Mouse (Mus musculus) thymus, adult 2 months (tissue): ENCODE measurements around the gene Lpcat2b. TPM values are rescaled to one million over a fixed set of nuclear protein-coding genes. Genes with fewer than 3 reads are reported as not detected.
A peak's percentile ranks its signal among the peaks of the same experiment; 100 is the strongest.

Experiments used
- DNase-seq: peaks from one replicate; pipeline ENCODE4 v3.0.0; 2021
- H3K27ac ChIP-seq: fragments of 200-500 bp; 2 replicates; pipeline ENCODE4 v1.5.1; 2012; ENCODE audit warnings: low read length, control low read depth; ENCODE audit not compliant: control insufficient read depth, insufficient read depth
- H3K27me3 ChIP-seq: fragments of 200-500 bp; 2 replicates; pipeline ENCODE4 v1.6.1; 2012; ENCODE audit warnings: mild to moderate bottlenecking, low read length, moderate library complexity, mixed read lengths; ENCODE audit not compliant: control insufficient read depth, insufficient read depth
- H3K36me3 ChIP-seq: fragments of 200-500 bp; 2 replicates; pipeline ENCODE4 v1.6.1; 2012; ENCODE audit warnings: mild to moderate bottlenecking, low read length, moderate library complexity; ENCODE audit not compliant: control insufficient read depth, insufficient read depth
- H3K4me1 ChIP-seq: fragments of 200-500 bp; replicated peaks from 2 replicates; pipeline ENCODE4 v1.6.1; 2012; ENCODE audit warnings: low read length; ENCODE audit not compliant: control insufficient read depth, insufficient read depth
- H3K4me3 ChIP-seq: fragments of 200-500 bp; 2 replicates; pipeline ENCODE4 v1.5.1; 2012; ENCODE audit warnings: mild to moderate bottlenecking, low read length, control low read depth, moderate library complexity; ENCODE audit not compliant: control insufficient read depth, insufficient read depth
- CTCF ChIP-seq: fragments of 200-500 bp; IDR thresholded peaks from 2 replicates; pipeline ENCODE4 v1.5.1; 2012; ENCODE audit warnings: mild to moderate bottlenecking, control low read depth, low read length, moderate library complexity, borderline replicate concordance; ENCODE audit not compliant: control insufficient read depth, poor library complexity, insufficient read depth; ENCODE audit errors: extremely low read depth
- POLR2A ChIP-seq: fragments of 200-500 bp; IDR thresholded peaks from 2 replicates; pipeline ENCODE4 v1.6.1; 2012; ENCODE audit warnings: mild to moderate bottlenecking, low read length, control low read depth, moderate library complexity; ENCODE audit not compliant: control insufficient read depth, poor library complexity, insufficient read depth; ENCODE audit errors: extremely low read depth
- WGBS: fragments of 180-500 bp; shearing (Covaris S2); methylation state at CpG from one replicate; pipeline ENCODE4 v1.1.7; 2018; 5-methylcytosine and 5-hydroxymethylcytosine counted together
- polyA plus RNA-seq: library from polyadenylated mRNA; depleted of rRNA; stranded (reverse); fragments of >200 nt; gene quantifications from 2 replicates; pipeline ENCODE4 v1.2.3, GENCODE M21; 2012

The Lpcat2b gene
- polyA plus RNA-seq, 1 experiment: 0.03 TPM

DNA sequence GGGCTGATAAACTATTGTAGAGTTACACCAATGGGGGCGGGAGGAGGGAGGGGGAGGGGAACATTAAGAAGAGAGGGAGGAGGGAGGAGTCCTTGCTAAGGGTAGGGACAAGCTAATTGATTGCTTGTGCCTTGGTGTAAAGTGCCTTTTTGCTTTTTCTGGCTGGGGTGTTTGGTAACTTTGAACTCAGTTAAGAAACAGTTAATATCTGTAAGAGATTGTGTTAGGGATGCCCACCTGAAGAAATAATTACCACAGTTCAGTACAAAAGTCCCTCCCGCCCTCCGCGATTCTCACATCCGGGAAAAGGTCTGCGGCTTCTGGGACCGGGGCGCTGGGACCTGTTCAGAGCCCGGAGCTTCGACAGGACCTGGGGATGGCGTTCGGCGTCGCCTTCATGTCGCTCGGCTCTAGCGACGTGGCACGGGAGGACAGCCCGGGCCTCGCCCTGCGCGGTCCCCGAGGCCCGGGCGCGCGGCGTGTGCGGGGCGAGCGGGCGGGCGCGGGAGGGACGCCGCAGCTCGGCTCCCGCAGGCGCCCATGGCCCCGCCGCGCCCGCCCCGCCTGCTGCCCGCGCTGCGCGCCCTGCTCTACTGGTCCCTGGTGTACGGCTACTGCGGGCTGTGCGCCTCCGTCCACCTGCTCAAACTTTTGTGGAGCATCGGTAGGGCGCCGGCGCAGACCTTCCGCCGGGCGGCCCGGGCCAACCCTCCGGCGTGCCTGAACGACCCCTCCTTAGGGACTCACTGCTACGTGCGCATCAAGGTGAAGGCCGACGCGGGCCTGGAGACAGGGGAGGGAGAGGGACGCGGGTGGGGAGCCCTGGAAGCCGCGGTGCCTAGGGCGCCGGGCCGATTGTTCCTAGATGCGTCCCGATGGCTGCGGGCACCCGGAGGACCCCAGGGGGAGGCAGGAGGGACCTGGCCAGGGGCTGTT, 28.1 kb upstream of the Lpcat2b start:
- Histone ChIP-seq H3K4me3 (peak overlapping the region; percentile 76), H3K27ac (no peak overlapping the region), H3K4me1 (peaks cover 13% of the 10 kb centered on the region; the same call in 1 of the 2 replicates), H3K27me3 (peaks cover 4% of the 10 kb centered on the region; the same call in 1 of the 2 replicates), H3K36me3 (no peaks in the 10 kb centered on the region)
- peak; percentile 23 for DNase-seq
- WGBS: 2% methylated on average over 58 of the region's 80 CpGs
- TF ChIP-seq CTCF: no peak

DNA sequence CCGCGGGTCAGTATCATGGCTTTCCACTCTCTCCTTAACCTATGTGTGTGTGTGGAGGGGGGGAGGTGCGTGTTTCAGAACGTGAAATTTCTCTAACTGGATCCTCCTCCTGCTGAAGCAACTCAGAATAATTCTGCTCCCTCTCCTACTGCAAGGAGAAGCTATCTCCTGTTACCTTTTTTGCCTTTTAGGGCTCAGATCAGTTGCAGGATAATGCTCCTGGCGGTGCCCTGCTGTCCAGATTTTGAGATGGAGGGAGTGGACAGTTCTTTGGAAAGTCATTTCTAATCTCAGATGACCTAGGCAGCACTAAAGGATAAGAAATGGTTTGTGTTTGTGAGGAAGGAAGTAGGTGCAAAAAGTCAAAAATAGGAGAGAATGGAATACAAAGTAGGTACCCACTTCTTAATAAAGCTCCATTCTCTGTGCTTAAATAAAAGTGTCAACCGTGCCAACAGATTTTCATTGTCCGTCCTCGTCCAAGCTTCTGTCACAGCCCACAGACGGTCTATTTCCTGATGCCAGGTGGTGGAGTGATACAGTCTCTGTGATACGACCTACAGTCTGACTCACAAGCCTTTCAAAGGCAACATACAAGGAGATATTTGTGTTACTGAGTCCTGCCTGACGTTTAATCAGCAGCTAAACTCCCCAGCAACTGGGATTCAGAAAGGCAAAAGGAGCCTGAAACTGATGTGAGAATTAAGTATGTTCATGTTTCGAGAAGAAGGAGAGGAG, 27.2 kb upstream of the Lpcat2b start:
- Histone ChIP-seq H3K4me1 (peaks cover 13% of the 10 kb centered on the region; the same call in 1 of the 2 replicates), H3K27me3 (peaks cover 4% of the 10 kb centered on the region; the same call in 1 of the 2 replicates), H3K4me3 (peak overlapping the region; percentile 76), H3K36me3 (no peaks in the 10 kb centered on the region), H3K27ac (no peak overlapping the region)
- no peak for TF ChIP-seq CTCF
- TF ChIP-seq POLR2A: no peak
- no peak for DNase-seq
- 42% methylated on average over 12 of the region's 12 CpGs for WGBS

DNA sequence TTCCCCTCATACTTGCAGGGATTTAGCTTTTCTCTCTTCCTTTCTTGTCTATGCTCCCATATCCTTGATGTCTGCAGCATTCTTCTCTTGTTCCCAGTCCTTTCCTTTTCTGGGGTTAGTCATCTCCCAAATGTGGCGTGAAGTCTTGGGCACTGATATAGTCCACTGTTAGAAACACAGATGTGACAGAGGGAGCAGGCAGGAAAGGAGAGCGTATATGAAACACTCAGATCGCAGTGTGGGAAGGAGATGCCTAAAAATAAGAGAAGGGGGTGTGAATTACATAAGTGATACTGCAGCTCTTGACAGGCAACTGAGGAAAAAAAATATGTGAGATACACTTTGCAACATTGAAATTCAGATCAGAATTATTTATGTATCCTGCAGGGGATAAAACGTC, 26.0 kb upstream of the Lpcat2b start:
- Histone ChIP-seq H3K4me1 (peaks cover 13% of the 10 kb centered on the region; the same call in 1 of the 2 replicates), H3K36me3 (no peaks in the 10 kb centered on the region), H3K27me3 (peaks cover 4% of the 10 kb centered on the region; the same call in 1 of the 2 replicates), H3K4me3 (no peak overlapping the region), H3K27ac (no peak overlapping the region)
- no peak for DNase-seq
- 99% methylated on average over 4 of the region's 4 CpGs for WGBS
- TF ChIP-seq POLR2A: no peak
- no peak for TF ChIP-seq CTCF

GRCm38 (mm10) chr5:107410305-107410704, 21.0 kb upstream of the Lpcat2b start:
- 95% methylated on average over 1 of the region's 1 CpGs for WGBS
- Histone ChIP-seq H3K4me3 (no peak overlapping the region), H3K27me3 (no peaks in the 10 kb centered on the region), H3K4me1 (no peaks in the 10 kb centered on the region), H3K27ac (no peak overlapping the region), H3K36me3 (no peaks in the 10 kb centered on the region)
- TF ChIP-seq POLR2A: no peak
- DNase-seq: no peak

DNA sequence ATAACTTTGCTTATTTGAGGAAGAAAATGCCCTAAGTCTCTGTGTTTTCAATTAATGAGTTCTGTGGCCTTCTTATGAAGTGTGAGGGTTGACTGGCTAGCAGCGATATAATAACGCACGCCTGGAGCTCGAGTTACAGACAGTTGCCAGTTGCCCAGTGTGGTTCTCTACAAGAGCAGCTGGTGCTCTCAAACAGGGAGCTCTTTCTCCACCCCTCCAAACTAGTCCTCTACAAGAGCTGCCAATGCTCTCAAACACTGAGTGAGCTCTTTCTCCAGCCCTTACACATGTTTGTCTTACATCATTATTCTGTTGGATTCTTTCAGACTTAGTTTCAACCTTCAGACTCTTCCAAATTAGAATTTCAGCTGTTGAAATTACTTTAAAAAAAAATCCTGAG, 20.0 kb upstream of the Lpcat2b start:
- WGBS: 89% methylated on average over 4 of the region's 4 CpGs
- DNase-seq: no peak
- no peaks in the 10 kb centered on the region for H3K27me3 ChIP-seq
- TF ChIP-seq CTCF: no peak
- no peak for TF ChIP-seq POLR2A
- no peak overlapping the region for H3K27ac ChIP-seq
- H3K36me3 ChIP-seq: no peaks in the 10 kb centered on the region
- no peak overlapping the region for H3K4me3 ChIP-seq
- no peaks in the 10 kb centered on the region for H3K4me1 ChIP-seq

DNA sequence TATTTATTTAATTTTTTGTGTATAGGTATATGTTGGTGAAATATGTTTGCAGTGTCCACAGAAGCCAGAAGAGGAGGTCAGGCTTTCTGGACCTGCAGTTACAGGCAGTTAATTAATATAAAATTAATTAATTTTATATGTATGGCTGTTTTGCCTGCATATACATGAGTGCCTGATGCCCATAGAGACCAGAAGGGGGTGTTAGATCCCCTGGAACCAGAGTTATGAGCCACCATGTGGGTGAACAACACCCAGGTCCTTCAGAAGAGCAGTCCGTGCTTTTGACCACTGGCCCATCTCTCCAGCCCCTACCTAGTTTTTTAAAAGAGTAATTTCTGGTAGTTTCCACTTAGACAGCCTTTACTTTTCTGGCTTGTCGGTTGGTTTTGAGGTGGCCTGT, 19.1 kb upstream of the Lpcat2b start:
- no peaks in the 10 kb centered on the region for H3K36me3 ChIP-seq
- H3K27ac ChIP-seq: no peak overlapping the region
- no peaks in the 10 kb centered on the region for H3K27me3 ChIP-seq
- no peak overlapping the region for H3K4me3 ChIP-seq
- TF ChIP-seq POLR2A (no peak), CTCF (no peak)
- no peak for DNase-seq
- 91% methylated on average over 2 of the region's 2 CpGs for WGBS
- H3K4me1 ChIP-seq: no peaks in the 10 kb centered on the region
